Mouse (Mus musculus) hindbrain, postnatal 0 days (tissue): ENCODE results near the gene Nkx2-5. TPM values are rescaled to one million over a fixed set of nuclear protein-coding genes. Genes with fewer than 3 reads are reported as not detected.

ENCODE experiments used
- ATAC-seq: fragments of 200-750 bp; cut with Nextera tagmentation; 2 replicates; pipeline ENCODE4 v1.8.0; 2017; ENCODE audit warnings: mild to moderate bottlenecking, moderate TSS enrichment, moderate library complexity
- DNase-seq: peaks from one replicate; pipeline ENCODE4 v3.0.0-alpha.2; 2015; ENCODE audit warnings: low spot score
- H3K27ac ChIP-seq: fragments of 300-500 bp; sonication (generic); 2 replicates; pipeline ENCODE4 v1.5.1; 2014; ENCODE audit warnings: mild to moderate bottlenecking
- H3K27me3 ChIP-seq: fragments of 300-500 bp; sonication (generic); 2 replicates; pipeline ENCODE4 v1.6.1; 2014; ENCODE audit warnings: low read length, mixed read lengths; ENCODE audit not compliant: insufficient read depth
- H3K36me3 ChIP-seq: fragments of 300-500 bp; sonication (generic); 2 replicates; pipeline ENCODE4 v1.6.1; 2014; ENCODE audit warnings: low read length, mixed read lengths; ENCODE audit not compliant: insufficient read depth
- H3K4me1 ChIP-seq: fragments of 300-500 bp; sonication (generic); 2 replicates; pipeline ENCODE4 v1.6.1; 2014; ENCODE audit warnings: antibody characterized with exemption, low read length, mixed read lengths; ENCODE audit not compliant: insufficient read depth
- H3K4me2 ChIP-seq: fragments of 300-500 bp; sonication (generic); 2 replicates; pipeline ENCODE4 v1.6.1; 2014; ENCODE audit warnings: low read depth, mild to moderate bottlenecking, low read length, moderate library complexity, mixed read lengths
- H3K4me3 ChIP-seq: fragments of 300-500 bp; sonication (generic); 2 replicates; pipeline ENCODE4 v1.5.1; 2014; ENCODE audit warnings: low read length
- H3K9ac ChIP-seq: fragments of 300-500 bp; sonication (generic); replicated peaks from 2 replicates; pipeline ENCODE4 v1.6.1; 2014; ENCODE audit warnings: mild to moderate bottlenecking, low read length, moderate library complexity, mixed read lengths
- H3K9me3 ChIP-seq: fragments of 300-500 bp; sonication (generic); 2 replicates; pipeline ENCODE4 v1.6.1; 2016; ENCODE audit warnings: low read length, mixed read lengths
- CTCF ChIP-seq: IDR thresholded peaks from 2 replicates; pipeline ENCODE4 v1.5.1; 2016; ENCODE audit warnings: antibody characterized with exemption, control low read depth, low read depth
- WGBS: fragments of 180-500 bp; shearing (Covaris S2); extraction: QIAGEN DNeasy Blood & Tissue Kit; methylation state at CpG from one replicate; pipeline ENCODE4 v1.1.7; 2014; 5-methylcytosine and 5-hydroxymethylcytosine counted together
- polyA plus RNA-seq: library from polyadenylated mRNA; unstranded; fragments of >200 nt; fragmentation: Nextera tagmentation; extraction: Ambion mirVana; gene quantifications from 2 replicates; pipeline ENCODE4 v1.2.1, GENCODE M21; 2015
- total RNA-seq: library from RNA; depleted of rRNA; stranded (reverse); fragments of >200 nt; gene quantifications from 2 replicates; pipeline ENCODE4 v1.2.3, GENCODE M21; 2014

The Nkx2-5 gene
- total and polyA plus RNA-seq, 2 experiments from 2014 or later, result not detected

GRCm38 (mm10) chr17:26834302-26834965 lies 10.4 kb downstream of the Nkx2-5 start:
- 77% methylated on average over 5 of the region's 5 CpGs for WGBS
- DNase-seq (no peak), ATAC-seq (no peak)
- no peaks in the 10 kb centered on the region for H3K9me3 ChIP-seq
- no peak for TF ChIP-seq CTCF
- no peak overlapping the region for H3K4me3 ChIP-seq
- no peak overlapping the region for H3K9ac ChIP-seq
- H3K4me1 ChIP-seq, result no peaks in the 10 kb centered on the region
- H3K27ac ChIP-seq, result no peak overlapping the region
- H3K36me3 ChIP-seq, result no peaks in the 10 kb centered on the region
- H3K4me2 ChIP-seq, result no peak overlapping the region
- H3K27me3 ChIP-seq, result peaks cover 56% of the 10 kb centered on the region

GRCm38 (mm10) chr17:26833806-26834205 lies 11.0 kb downstream of the Nkx2-5 start:
- Histone ChIP-seq H3K9me3 (no peaks in the 10 kb centered on the region), H3K27me3 (peaks cover 56% of the 10 kb centered on the region), H3K36me3 (no peaks in the 10 kb centered on the region), H3K27ac (no peak overlapping the region), H3K9ac (no peak overlapping the region), H3K4me1 (no peaks in the 10 kb centered on the region), H3K4me3 (no peak overlapping the region), H3K4me2 (no peak overlapping the region)
- no peak for TF ChIP-seq CTCF
- no peak for DNase-seq
- ATAC-seq, result no peak
- 70% methylated on average over 2 of the region's 2 CpGs for WGBS

GRCm38 (mm10) chr17:26826131-26826530 lies 18.7 kb downstream of the Nkx2-5 start:
- Histone ChIP-seq H3K4me3 (no peak overlapping the region), H3K36me3 (no peaks in the 10 kb centered on the region), H3K4me1 (no peaks in the 10 kb centered on the region), H3K27me3 (peaks cover 8% of the 10 kb centered on the region; the same call in 1 of the 2 replicates), H3K4me2 (no peak overlapping the region), H3K27ac (no peak overlapping the region), H3K9ac (no peak overlapping the region), H3K9me3 (no peaks in the 10 kb centered on the region)
- no peak for TF ChIP-seq CTCF
- no peak for DNase-seq
- 72% methylated on average over 16 of the region's 17 CpGs for WGBS
- no peak for ATAC-seq

- Histone ChIP-seq H3K36me3 (no peaks in the 10 kb centered on the region), H3K27ac (no peak overlapping the region), H3K9me3 (no peaks in the 10 kb centered on the region), H3K4me1 (no peaks in the 10 kb centered on the region), H3K4me2 (no peak overlapping the region), H3K27me3 (no peaks in the 10 kb centered on the region), H3K4me3 (no peak overlapping the region), H3K9ac (no peak overlapping the region)
- TF ChIP-seq CTCF, result no peak
- DNase-seq (no peak), ATAC-seq (no peak)
Measured at GRCm38 (mm10) chr17:26817776-26818175, 27.0 kb downstream of the Nkx2-5 start.

- Histone ChIP-seq H3K36me3 (no peaks in the 10 kb centered on the region), H3K9ac (no peak overlapping the region), H3K27me3 (no peaks in the 10 kb centered on the region), H3K4me1 (no peaks in the 10 kb centered on the region), H3K27ac (no peak overlapping the region), H3K9me3 (no peaks in the 10 kb centered on the region), H3K4me2 (no peak overlapping the region), H3K4me3 (no peak overlapping the region)
- DNase-seq (no peak), ATAC-seq (no peak)
- TF ChIP-seq CTCF, result no peak
- WGBS, result 83% methylated on average over 6 of the region's 6 CpGs
Measured at GRCm38 (mm10) chr17:26816810-26817209, 28.0 kb downstream of the Nkx2-5 start.

GRCm38 (mm10) chr17:26813497-26813896 lies 31.3 kb downstream of the Nkx2-5 start:
- WGBS, result 88% methylated on average over 9 of the region's 9 CpGs
- no peak for TF ChIP-seq CTCF

GRCm38 (mm10) chr17:26812607-26813006 lies 32.2 kb downstream of the Nkx2-5 start:
- no peak overlapping the region for H3K4me3 ChIP-seq
- ATAC-seq (no peak), DNase-seq (no peak)
- no peaks in the 10 kb centered on the region for H3K27me3 ChIP-seq
- H3K27ac ChIP-seq, result no peak overlapping the region
- TF ChIP-seq CTCF, result no peak
- H3K9me3 ChIP-seq, result no peaks in the 10 kb centered on the region
- H3K4me2 ChIP-seq, result no peak overlapping the region
- H3K36me3 ChIP-seq, result no peaks in the 10 kb centered on the region
- WGBS, result 79% methylated on average over 2 of the region's 2 CpGs
- H3K4me1 ChIP-seq, result no peaks in the 10 kb centered on the region
- no peak overlapping the region for H3K9ac ChIP-seq

More at GRCm38 (mm10) chr17:26813497-26813896, 31.3 kb downstream of the Nkx2-5 start:
- H3K4me3 ChIP-seq, result no peak overlapping the region
- ATAC-seq, result no peak
- no peaks in the 10 kb centered on the region for H3K36me3 ChIP-seq
- no peak overlapping the region for H3K4me2 ChIP-seq
- no peak for DNase-seq
- H3K27ac ChIP-seq, result no peak overlapping the region
- H3K9me3 ChIP-seq, result no peaks in the 10 kb centered on the region
- H3K9ac ChIP-seq, result no peak overlapping the region
- H3K4me1 ChIP-seq, result no peaks in the 10 kb centered on the region
- H3K27me3 ChIP-seq, result no peaks in the 10 kb centered on the region
